16 mouse cellular contexts compared by ENCODE assay signal in the genomic region with DNA sequence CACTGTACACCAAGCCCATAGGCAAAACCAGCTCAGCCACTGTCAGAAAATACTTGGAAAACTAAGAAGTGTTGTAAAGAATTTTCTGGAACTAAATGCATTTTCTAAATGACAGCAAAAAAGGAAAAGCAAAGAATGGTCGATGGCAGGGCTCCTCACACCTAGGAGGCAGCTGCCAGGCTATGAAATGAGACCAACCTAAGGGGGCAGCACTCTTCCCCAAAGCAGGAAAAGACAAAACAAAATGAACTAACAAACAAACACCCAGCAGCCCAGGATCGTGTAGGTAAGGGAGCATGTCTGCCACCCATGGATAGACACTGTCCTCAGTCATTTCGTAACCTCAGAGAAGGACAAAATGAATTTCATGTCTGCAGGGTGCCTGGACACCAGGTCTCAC. TPM values are rescaled to one million over a fixed set of nuclear protein-coding genes. Genes with fewer than 3 reads are reported as not detected.
"Had no signal": no experiment of that assay in that cellular context is flagged by ENCODE, and none has a peak within 500 bp of the region (broad histone marks: within the 10 kb centered on the region; RNA-seq: fewer than 3 reads in every experiment).

No protein-coding gene starts in this region.

- H3K9me3 ChIP-seq: kidney, embryonic 15.5 days; liver, embryonic 12.5 days; midbrain, embryonic 10.5 days; neural tube, embryonic 15.5 days had no signal

- ATAC-seq: liver, embryonic 12.5 days had no signal

- H3K27me3 ChIP-seq: kidney, embryonic 15.5 days; liver, embryonic 12.5 days; neural tube, embryonic 15.5 days had no signal

- H3K27ac ChIP-seq: kidney, embryonic 15.5 days; liver, embryonic 12.5 days; midbrain, embryonic 10.5 days; neural tube, embryonic 15.5 days had no signal

- H3K4me2 ChIP-seq: kidney, embryonic 15.5 days; liver, embryonic 12.5 days; neural tube, embryonic 15.5 days had no signal

- H3K4me1 ChIP-seq: kidney, embryonic 15.5 days; midbrain, embryonic 10.5 days had no signal

- H3K4me3 ChIP-seq: kidney, embryonic 15.5 days; liver, embryonic 12.5 days; midbrain, embryonic 10.5 days; myocyte; neural tube, embryonic 15.5 days had no signal

- DNase-seq: kidney, adult 2 months; kidney, postnatal 14 days; layer of hippocampus, postnatal 36 days; left cerebral cortex, postnatal 4 days; midbrain, embryonic 14.5 days; right cerebral cortex, adult 18-20 months; right cerebral cortex, postnatal 25 days; thymus, adult 18-20 months; thymus, postnatal 14 days had no signal

- H3K9ac ChIP-seq: kidney, embryonic 15.5 days; liver, embryonic 12.5 days; neural tube, embryonic 15.5 days had no signal

RNA-seq across cellular contexts. Expression of a gene that starts 37.4 kb away (rescaled TPM):
- polyA plus RNA-seq: liver, embryonic 12.5 days; liver, embryonic 16.5 days; midbrain, embryonic 10.5 days; midbrain, embryonic 14.5 days; myocyte; neural tube, embryonic 11.5 days; neural tube, embryonic 15.5 days had no signal
